Mouse (Mus musculus): Measurements from ENCODE around the gene Ppp2r3a.

The Ppp2r3a gene

DNA sequence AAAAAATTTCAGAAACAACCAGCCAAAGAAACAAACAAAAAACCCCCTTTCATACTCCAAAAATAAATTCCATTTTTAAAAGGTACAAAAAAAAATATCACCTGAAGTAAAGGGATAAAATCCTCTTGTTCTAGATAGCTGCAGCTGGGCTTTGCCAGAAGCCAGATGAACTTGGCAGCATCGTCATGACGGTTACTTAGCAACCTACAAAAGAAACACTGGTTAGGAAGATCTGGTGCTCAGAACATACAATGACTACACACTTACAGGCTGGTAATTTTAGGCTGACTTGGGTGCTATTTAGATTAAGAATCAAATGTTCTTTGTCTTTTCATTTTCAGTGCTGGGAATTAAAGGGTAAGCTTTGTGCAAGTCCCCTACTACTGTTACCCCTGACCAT is 71.4 kb downstream of the Ppp2r3a start:
- in situ Hi-C loops (cut with MboI; ENCODE audit: unreplicated experiment in 2 of 2), result loop anchor here (25.0 kb wide), 3 partner anchors 1432 to 1607 kb away; partner anchors contain the start of gene A4gnt (in 1 of the 2)

GRCm38 (mm10) chr9:101160627-101161026 is 91.0 kb downstream of the Ppp2r3a start:
- in situ Hi-C loops (cut with MboI; ENCODE audit: unreplicated experiment in 2 of 2), result no loop called here

GRCm38 (mm10) chr9:101160092-101160491 is 91.5 kb downstream of the Ppp2r3a start:
- in situ Hi-C loops (cut with MboI; ENCODE audit: unreplicated experiment in 2 of 2), result no loop called here

DNA sequence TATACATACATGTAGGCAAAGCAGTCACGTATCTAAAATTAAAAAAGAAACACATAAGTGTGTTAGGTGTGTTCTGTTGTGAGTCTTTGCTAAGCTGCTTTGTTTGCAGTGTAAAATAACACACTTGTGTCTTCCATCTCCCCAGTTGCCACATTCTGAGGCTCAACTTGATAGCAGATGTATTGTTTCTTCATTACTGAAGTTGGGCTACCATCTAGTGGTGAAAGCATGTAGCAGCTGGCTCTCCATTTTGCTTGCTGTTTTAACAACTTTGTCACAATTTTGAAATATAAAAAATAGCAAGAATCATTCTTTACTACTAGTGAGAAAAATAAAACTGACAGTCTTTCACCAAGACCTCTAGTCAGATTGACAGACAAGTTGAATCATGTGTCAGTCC is 92.2 kb downstream of the Ppp2r3a start:
- in situ Hi-C loops (cut with MboI; ENCODE audit: unreplicated experiment in 2 of 2), result loop anchor here (5.0 to 10.0 kb wide), 9 partner anchors 157 to 1315 kb away; no protein-coding TSS in a partner anchor

GRCm38 (mm10) chr9:101152872-101153271 is 98.7 kb downstream of the Ppp2r3a start:
- in situ Hi-C loops (cut with MboI; ENCODE audit: unreplicated experiment in 2 of 2), result loop anchor here (5.0 to 10.0 kb wide), 4 partner anchors 241 to 1308 kb away; no protein-coding TSS in a partner anchor

GRCm38 (mm10) chr9:101143635-101144034 is 108.0 kb downstream of the Ppp2r3a start:
- in situ Hi-C loops (cut with MboI; ENCODE audit: unreplicated experiment in 2 of 2), result no loop called here

DNA sequence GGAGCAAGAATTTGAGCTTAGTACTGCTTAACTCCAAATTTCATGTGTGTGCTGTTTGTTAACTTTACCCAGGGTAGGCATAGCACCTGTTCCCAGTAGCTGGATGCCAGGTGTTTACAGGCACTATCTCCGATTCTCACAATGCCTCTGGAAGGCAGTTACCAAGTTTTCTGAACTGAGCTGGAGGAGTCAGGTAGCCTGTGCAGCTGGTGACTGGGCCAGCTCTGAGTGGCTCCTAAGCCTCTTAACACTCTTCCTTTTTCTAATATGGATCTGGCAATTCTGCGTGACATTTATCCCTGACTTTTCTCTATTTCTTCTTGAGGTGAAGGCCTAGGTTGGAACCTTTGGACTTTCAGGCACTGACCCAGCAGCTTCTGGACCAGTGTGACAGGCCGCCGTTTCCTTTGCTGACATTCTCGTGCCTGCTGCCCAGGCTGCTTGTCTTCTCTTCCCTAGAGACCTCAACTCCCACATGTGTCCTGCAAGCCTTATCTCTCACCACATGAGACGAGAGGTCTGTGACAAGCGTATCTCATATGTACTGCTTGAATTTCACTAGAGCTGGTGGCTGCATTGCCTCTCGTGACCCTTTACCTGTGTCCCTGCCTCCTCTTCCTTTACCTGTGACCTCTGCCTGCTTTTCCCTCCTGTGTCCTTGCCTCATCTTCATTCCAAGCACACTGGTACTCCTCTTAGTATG is 137.3 kb downstream of the Ppp2r3a start:
- in situ Hi-C loops (cut with MboI; ENCODE audit: unreplicated experiment in 2 of 2), result no loop called here

- in situ Hi-C loops (cut with MboI; ENCODE audit: unreplicated experiment in 2 of 2), result no loop called here
These were observed 138.3 kb downstream of the Ppp2r3a start for GRCm38 (mm10) chr9:101113317-101113716.

- in situ Hi-C loops (cut with MboI; ENCODE audit: unreplicated experiment in 2 of 2), result no loop called here
These were observed 141.6 kb downstream of the Ppp2r3a start for GRCm38 (mm10) chr9:101110013-101110412.

GRCm38 (mm10) chr9:101107386-101107785 is 144.2 kb downstream of the Ppp2r3a start:
- in situ Hi-C loops (cut with MboI; ENCODE audit: unreplicated experiment in 2 of 2), result no loop called here

- in situ Hi-C loops (cut with MboI; ENCODE audit: unreplicated experiment in 2 of 2), result no loop called here
These were observed 145.9 kb downstream of the Ppp2r3a start for GRCm38 (mm10) chr9:101105735-101106134.

DNA sequence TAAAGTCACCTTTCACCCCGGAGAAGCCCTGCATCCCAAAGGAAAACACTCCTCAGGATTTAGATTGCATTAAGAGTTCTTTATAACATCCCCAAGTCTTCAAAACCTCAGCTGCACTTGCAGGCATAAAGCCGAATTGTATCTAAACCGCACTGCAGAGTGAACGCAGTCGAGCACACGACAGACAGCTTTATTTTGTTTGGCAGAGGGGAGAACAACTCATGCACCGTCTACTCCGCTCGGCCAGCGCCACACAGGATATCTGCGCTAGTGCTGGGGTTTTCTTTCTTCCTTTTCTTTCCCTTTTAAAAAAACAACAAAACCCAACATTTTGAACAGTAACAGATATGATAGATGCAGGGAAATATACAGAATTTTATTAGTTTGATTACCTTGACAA is 146.7 kb downstream of the Ppp2r3a start:
- in situ Hi-C loops (cut with MboI; ENCODE audit: unreplicated experiment in 2 of 2), result no loop called here

GRCm38 (mm10) chr9:101102288-101102687 is 149.3 kb downstream of the Ppp2r3a start:
- in situ Hi-C loops (cut with MboI; ENCODE audit: unreplicated experiment in 2 of 2), result no loop called here

GRCm38 (mm10) chr9:101101547-101101946 is 150.0 kb downstream of the Ppp2r3a start:
- in situ Hi-C loops (cut with MboI; ENCODE audit: unreplicated experiment in 2 of 2), result no loop called here

- in situ Hi-C loops (cut with MboI; ENCODE audit: unreplicated experiment in 2 of 2), result no loop called here
These were observed 151.4 kb downstream of the Ppp2r3a start for GRCm38 (mm10) chr9:101100163-101100562.

DNA sequence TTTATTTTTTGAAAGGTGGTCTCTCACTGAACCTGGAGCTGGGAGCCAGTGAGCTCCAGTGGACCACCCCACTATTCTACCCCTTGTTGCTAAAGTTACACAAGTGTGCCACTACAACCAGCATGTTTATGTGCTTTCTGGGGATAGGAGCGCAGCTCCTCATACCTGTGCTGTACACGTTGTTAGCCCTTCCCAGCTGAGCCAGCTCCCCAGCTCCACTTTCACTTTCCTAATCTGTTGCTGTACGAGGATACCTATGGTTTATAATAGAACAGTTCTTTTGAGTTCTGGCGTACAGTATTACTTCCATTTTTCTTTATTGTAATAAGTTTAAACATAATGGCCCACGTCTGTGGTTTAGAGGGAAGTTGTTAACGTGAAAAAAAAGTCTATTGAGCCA is 152.2 kb downstream of the Ppp2r3a start:
- in situ Hi-C loops (cut with MboI; ENCODE audit: unreplicated experiment in 2 of 2), result no loop called here

DNA sequence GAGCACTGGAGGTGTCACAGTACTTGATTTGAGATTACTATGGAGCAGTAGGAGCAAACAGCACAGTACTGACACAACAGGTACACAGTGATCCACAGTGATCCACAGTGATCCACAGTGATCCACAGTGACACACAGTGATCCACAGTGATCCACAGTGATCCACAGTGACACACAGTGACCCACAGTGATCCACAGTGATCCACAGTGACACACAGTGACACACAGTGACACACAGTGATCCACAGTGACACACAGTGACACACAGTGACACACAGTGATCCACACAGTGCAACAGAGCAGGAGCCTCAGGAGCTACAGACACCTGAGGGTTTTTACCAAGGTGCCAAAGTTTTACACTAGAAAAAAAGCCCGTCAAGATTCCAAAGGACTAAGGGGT is 154.1 kb downstream of the Ppp2r3a start:
- in situ Hi-C loops (cut with MboI; ENCODE audit: unreplicated experiment in 2 of 2), result no loop called here

DNA sequence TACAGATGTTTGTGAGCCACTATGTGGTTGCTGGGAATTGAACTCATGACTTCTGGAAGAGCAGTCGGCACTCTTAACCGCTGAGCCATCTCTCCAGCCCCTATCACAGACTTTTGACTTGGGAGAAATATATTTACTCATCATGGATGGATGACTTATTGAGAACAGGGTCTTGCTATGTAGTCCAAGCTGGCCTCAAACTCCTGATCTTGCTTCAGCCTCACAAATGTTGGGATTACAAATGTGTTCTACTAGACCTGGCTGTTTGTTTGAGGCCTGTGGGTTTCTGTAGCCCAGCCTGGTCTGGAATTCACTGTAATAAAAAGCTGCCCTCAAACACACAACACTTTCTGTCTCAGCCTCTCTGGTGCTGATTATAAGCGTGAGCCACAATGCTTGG is 155.1 kb downstream of the Ppp2r3a start:
- in situ Hi-C loops (cut with MboI; ENCODE audit: unreplicated experiment in 2 of 2), result no loop called here

- in situ Hi-C loops (cut with MboI; ENCODE audit: unreplicated experiment in 2 of 2), result no loop called here
These were observed 156.2 kb downstream of the Ppp2r3a start for GRCm38 (mm10) chr9:101095425-101095824.

DNA sequence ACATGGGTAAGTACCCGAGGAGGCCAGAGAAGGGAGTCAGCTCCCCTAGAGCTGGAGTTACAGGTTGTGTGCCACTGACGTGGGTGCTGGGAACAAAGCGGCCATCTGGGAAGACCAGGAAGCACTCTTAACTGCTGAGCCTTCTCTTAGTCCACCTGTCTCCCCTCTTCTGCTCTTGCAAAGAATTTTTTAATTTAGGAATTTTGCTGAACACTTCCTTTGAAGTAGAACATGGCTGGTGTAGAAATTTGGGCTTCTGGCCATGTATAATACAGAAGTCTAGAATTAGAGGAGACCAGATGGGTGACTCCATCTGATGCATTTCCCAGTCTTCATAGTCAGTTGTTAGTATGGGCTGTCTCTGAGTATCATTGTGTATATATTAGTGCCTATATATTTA is 167.9 kb downstream of the Ppp2r3a start:
- in situ Hi-C loops (cut with MboI; ENCODE audit: unreplicated experiment in 2 of 2), result no loop called here

GRCm38 (mm10) chr9:101080046-101080685 is 171.4 kb downstream of the Ppp2r3a start:
- in situ Hi-C loops (cut with MboI; ENCODE audit: unreplicated experiment in 2 of 2), result no loop called here

DNA sequence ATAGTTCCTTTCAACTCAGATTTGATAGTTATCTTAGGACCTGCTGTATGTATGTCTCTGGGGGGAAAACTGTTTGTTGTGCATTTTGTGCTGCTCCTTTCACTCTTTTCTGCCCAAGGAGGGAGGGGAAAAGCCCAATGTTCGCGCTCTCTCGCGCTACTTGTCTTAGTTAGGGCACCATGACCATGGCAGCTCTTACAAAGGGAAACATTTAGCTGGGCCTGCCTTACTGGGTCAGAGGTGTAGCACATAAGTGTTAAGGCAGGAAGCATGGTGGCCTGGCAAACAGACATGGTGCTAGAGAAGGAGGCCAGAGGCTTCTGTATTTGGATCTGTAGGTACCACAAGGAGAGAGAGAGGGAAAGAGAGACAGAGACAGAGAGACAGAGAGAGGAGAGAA is 173.0 kb downstream of the Ppp2r3a start:
- in situ Hi-C loops (cut with MboI; ENCODE audit: unreplicated experiment in 2 of 2), result loop anchor here (5.0 to 10.0 kb wide), 5 partner anchors 46 to 1546 kb away; partner anchors contain the start of genes Nck1 (in 2 of the 2), Anapc13 (in 1 of the 2), Cep63 (in 1 of the 2) and Pccb (in 1 of the 2)

Data from v-Abl transformed pro-B cells (cell line).